Mouse (Mus musculus): Measurements from ENCODE around the gene Krtap17-1.

DNA sequence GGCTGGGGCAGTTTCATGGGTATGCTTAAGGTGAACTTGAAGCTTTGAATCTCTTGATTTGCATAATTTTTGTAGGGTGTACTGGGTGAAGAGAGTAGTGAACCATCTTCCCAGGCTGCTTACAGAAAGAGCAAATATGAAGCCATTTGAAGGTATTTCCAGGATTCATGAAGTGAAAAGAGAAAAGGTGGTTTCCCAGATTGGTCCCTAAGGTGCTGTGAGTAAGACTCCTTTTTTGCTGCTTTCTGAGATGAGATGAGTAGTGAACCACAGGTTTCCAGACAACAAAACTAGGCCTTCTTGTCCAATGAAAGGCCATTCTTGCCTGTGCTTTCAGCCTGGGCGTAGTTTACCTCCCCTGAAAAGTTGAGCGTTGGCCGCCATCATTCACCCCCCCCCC is 5.3 kb downstream of the Krtap17-1 start:
- TF ChIP-seq FLI1 (IDR thresholded peaks at IDR 0.05; ENCODE audit: low read length) (no peak), GATA1 (IDR thresholded peaks at IDR 0.05; ENCODE audit: borderline replicate concordance, low read length) (no peak)

Measured in megakaryocyte, embryonic 14.5 days (primary cell).